Mouse (Mus musculus) CD8-positive naive resting alpha-beta T cell, adult 2 months (primary cell): ENCODE data around the gene 4930412O13Rik.

Experiments used
- DNase-seq, 2 experiments: peaks; one replicate each; pipeline ENCODE4 v3.0.0; 2022; ENCODE audit warnings: low read depth in 2 of 2, low spot score in 2 of 2

The 4930412O13Rik gene

GRCm38 (mm10) chr2:9880271-9880670 lies 781 bp upstream of the 4930412O13Rik start:
- DNase-seq: no peak

GRCm38 (mm10) chr2:9881611-9882023 lies 565 bp downstream of the 4930412O13Rik start:
- DNase-seq: no peak

- no peak for DNase-seq
These were observed 1.4 kb downstream of the 4930412O13Rik start for GRCm38 (mm10) chr2:9882371-9882925.

DNA sequence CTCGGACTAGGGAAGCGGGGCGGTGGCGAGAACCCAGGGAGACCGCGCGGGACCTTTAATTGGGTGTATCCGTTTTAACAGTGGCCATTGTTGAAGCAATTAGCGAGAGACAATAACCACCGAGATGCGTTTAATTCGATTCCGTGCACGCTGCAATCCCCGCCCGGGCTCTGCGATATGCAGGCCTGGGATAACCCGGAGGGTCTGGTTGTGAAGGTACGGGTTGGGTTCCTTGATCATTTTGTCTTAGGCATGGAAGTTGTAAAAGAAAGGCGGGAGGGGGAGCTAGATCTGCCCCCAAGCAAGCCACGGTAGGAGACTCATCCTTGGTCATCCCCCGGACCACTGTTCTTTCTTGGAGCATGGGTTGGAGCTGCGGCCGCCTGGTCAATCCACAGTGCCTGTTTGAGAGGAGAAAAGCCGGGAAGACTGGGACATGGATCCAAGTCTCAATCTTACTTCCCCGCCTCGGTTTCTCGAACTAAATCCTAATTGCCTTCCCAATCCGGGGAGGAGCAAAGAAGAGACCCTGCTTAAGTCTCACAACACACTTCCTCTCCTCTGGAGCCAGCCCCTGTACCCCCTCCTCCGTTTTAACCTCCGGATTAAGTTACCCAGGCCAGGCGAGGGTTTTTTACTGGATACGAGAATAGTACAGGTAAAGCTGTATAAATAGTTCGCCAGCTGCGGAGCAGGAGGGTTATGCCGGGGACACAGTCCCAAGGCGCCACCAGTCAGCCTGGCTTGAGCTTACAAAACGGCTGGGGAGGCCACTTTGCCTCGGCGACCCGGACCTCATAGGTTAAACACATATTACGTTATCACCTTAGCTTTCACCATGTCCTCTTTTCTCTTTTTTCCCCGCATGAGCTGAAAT lies 2.1 kb downstream of the 4930412O13Rik start:
- no peak for DNase-seq

DNA sequence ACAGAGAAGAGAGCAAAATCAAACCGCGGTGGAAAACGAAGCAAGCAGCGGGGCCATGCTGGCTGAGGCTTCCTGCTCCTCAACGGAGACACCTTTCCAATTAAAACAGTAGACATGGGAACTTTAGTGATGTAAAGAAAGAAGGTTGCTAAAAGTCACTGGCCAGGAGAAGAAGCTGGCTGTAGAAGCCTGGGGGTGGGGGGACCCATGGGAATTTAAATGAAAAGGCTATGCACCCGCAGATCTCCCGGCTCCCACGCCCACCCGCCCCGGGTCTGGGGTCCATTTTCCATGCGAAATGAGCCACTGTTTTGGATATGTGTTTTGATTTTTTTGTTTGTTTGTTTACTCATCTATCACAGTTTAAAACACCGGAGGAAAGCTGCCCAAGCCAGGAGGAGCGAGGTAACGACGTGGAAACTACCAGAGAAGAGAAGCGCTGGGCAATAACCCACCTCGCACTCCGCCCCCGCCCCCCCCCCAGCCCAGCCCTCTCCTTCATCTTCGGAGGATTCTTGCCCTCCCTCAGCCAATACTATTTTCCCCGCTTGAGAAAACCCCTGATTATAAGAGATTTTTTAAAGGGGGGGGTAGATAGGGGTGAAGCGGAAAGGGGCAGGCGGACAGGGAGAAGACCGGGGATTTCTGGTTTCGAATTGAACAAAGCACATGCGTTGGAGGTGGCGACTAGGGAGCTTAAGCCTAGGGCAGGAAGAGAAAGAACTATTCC lies 2.9 kb downstream of the 4930412O13Rik start:
- DNase-seq: no peak

DNA sequence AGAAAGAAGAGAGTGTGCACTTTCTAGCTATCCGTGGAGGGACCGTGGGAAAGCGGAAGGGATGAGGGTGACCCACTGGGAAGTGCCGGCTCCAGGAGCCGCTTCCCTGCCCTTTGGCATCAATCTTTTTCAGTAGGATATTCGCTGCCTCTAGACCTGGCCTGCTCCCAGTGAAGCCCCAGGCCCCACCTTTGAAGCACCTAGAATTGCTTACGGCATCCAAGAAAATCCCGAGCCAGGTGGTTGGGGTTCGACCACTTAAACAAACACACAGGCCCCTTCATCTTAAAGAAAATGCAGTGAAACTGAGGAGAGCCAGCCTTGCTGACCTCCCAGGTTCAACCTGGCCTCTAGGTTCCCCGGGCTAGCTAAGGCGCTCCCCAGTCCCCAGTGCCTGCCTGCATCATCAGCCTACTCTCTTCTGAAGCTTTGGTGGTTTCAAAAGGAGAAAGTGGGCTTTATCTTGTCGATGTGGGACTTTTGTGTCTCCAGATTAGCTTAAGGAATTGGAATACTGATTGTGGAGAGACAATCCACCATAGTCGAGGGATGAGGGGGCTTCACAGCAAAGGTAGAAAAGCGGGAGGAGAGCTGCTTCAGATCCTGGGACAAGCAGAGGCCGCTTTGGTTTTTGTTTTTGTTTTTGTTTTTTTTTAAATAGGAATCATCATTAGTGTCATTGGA lies 3.6 kb downstream of the 4930412O13Rik start:
- no peak for DNase-seq

GRCm38 (mm10) chr2:9885217-9885770 lies 4.2 kb downstream of the 4930412O13Rik start:
- no peak for DNase-seq

DNA sequence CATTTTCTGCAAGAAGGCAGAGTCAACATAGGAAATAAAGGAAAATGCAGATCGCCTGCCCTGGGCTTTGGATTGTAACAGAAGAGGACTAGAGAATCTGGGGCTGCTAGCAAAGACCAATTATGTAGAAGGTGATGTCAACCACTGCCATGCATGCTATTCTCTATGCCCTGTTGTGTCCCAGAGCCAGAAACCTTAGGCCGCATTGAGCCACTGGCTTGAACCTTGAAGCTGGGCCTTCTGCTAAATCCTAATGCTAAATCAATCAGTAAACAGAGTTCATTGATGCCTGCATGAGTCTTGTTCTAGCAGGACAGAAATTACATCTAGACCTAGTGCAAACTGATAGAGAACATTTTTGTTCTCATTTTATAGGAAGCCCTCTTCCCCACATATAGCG lies 5.0 kb downstream of the 4930412O13Rik start:
- DNase-seq: no peak

DNA sequence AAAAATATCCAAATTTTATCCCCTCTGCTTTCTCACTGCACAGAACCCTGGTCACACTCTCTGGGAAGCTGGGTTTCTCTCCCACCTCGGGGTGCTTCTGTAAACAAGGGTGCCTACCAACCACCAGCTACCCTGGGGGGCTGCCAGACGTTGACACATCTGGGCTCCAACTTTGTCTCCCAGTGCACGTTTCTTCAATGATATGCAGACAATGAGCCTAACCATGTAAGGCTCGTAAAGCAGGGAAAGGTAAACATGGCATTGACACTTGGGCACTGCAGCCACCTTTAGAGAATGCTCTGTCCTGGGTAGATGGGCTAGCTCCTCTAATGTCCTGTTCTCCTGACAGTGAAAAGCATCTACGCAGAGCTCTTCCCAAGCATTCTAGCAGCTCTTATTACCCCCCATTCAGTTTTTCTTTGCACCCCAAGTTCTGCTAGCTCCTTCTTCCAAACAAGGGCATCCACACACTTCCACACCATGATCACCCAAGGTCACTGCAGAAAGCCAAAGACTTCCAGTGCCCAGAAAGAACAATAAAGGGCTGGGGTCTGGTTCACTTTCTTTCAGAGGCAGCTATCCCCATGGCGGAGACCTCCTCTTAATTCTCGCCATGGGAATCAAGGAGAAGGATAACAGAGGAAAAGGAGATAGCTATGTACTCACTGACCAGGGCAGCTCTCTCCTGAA lies 6.0 kb downstream of the 4930412O13Rik start:
- DNase-seq: no peak

DNA sequence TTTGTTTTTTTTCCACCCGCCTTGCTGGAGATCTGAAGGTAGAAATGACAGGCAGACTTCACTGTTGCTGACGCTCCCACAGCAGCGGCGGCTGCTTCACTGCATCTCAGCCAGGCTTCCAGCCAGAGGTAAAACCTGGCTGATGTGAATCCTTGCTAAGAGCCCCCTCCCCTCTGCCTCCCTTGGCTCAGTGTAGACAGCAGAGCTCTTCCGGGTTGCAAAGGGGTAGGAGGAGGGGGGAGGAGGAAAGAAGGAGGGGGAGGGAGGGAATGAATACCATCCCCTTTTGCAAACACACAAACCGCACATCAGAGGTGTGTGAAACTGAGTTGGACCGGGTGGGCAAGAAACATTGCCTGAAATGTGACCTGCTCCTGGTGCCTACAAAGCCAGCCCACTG lies 6.6 kb downstream of the 4930412O13Rik start:
- no peak for DNase-seq

GRCm38 (mm10) chr2:9888913-9889650 lies 8.0 kb downstream of the 4930412O13Rik start, which contains the start of gene 9230102O04Rik:
9230102O04Rik (minus strand) TSS chr2:9889540.
- no peak for DNase-seq

DNA sequence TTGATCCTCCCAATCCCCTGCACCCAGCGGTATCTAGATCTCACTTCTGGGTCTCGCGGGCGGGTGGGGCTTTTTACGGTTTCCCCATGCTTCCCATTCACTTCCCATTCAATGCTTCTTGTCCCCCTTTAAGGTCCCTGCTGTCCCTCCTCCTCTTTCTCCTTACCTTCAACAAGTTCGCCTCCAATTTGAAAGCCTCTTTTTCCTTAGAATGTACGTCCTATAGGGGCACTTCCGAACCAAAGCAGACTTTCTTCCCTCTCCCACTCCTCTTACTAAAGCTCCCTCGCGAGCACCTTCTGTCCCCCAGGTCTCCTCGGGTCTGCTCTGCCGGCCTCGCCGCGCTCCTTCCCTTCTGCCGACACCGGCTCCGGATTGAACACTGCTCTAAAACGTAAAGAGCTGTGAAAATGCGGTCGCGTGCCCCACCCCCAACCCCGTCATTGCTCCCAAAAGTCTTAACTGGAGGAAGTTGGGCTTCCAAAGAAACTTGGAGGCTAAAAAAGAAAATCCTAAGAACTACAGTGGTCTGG lies 8.7 kb downstream of the 4930412O13Rik start, which contains the start of gene Gata3:
Gene Gata3, minus strand, starts transcription at position 384 of the 533 bp plus-strand sequence.
- no peak for DNase-seq

DNA sequence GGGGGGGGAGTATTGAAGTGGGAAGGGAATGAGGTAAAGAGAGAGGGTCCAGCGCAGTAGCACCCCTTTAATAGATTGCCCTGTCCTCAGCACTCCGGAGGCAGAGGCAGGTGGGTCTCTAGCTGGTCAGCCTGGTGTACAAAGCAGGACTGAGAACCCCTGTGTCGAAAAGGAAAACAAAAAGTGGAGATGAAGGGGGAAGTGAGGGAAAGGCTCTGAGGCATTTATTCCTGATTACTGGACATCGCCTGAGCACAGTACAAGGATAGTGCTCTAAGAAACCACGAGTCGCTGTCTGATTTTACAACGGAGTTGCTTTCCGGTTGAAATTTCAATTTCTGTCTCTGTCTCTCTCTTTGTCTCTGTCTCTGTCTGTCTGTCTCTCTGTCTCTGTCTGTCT lies 9.2 kb downstream of the 4930412O13Rik start:
- DNase-seq: no peak

DNA sequence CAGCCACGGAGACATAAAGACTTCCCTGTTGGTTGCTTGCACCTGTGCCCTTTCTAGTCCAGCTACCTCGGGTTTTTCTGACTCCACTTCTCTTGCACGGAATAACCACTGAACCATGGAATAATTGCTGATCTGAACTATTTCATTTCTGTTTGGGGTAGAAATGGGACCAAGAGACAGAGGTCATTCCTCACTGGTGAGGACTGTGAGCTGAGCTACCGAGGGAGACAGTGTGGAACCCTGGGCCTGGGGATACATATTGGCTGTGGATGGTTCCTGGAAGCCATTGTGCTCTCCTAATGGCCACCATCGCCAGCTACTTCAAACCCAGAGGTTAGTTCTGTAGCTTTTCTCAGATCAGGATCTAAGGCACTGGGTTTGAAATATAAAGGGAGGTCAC lies 9.9 kb downstream of the 4930412O13Rik start:
- DNase-seq: no peak

GRCm38 (mm10) chr2:9892541-9892940 lies 11.5 kb downstream of the 4930412O13Rik start:
- DNase-seq: no peak

- DNase-seq: no peak
These were observed 12.4 kb downstream of the 4930412O13Rik start for GRCm38 (mm10) chr2:9893272-9893953.

GRCm38 (mm10) chr2:9894836-9895593 lies 14.0 kb downstream of the 4930412O13Rik start:
- DNase-seq: no peak
